Mouse (Mus musculus): Measurements from ENCODE around the gene Agxt.

GRCm38 (mm10) chr1:93098956-93099355, 36.1 kb upstream of the Agxt start:
- TF ChIP-seq CTCF (IDR thresholded peaks at IDR 0.05; ENCODE audit: borderline replicate concordance, extremely low read depth, insufficient read depth, insufficient read length) (no peak), POLR2A (IDR thresholded peaks at IDR 0.05; ENCODE audit: borderline replicate concordance, extremely low read depth, insufficient read depth, insufficient read length, poor library complexity, severe bottlenecking) (no peak)
